Mouse (Mus musculus) heart, adult 9 months (tissue): ENCODE measurements around the gene Mup7.
"Not testable (repeated sequence)": the region's sequence is repeated elsewhere in the genome, so short reads cannot be mapped to it uniquely, and the experiment has no call there.

ENCODE experiments used
- DNase-seq, 2 experiments: peaks; one replicate each; pipeline ENCODE4 v3.0.0; 2022; ENCODE audit warnings: low spot score in 2 of 2

The Mup7 gene

DNA sequence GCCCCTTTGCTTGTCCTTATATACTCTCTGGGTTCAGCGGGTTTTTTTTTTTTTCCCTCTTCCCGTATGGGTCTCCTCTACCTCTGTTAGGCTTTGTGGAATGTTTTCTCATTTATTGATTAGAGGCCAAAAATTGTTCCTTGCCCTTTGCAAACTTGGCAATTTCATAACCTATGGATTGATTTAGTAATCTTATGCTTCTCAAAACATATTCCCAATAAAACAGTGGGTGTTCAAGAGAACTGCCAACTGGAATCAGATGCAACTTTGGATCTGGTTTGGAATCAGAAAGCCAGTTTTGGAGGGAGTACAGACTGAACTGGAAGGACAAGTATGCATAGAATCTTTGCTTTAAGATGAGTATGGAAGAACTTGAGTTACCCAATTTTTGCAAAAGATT is at the start of gene Mup7:
Mup7 (minus strand) TSS at position 101 of the 400 bp plus-strand sequence.
- not testable (repeated sequence) for DNase-seq

DNA sequence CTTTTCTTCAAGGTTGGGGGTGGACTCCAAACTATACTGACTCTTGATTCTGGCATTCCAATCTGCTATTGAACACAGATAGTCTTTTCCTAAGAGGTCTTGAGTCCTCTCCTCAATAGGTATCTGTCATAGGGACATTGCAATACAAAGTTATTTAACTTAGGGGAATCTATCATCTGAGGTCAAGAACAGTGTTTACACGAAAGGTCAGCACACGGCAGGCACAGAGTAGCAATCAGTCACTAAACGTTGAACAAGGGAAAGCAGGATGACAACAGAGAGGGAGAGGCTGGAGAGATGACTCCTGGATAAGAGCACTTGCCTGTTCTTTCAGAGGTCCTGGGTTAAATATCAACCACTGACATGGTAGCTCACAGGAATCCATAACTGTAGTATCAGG is 9.6 kb upstream of the Mup7 start:
- not testable (repeated sequence) for DNase-seq

DNA sequence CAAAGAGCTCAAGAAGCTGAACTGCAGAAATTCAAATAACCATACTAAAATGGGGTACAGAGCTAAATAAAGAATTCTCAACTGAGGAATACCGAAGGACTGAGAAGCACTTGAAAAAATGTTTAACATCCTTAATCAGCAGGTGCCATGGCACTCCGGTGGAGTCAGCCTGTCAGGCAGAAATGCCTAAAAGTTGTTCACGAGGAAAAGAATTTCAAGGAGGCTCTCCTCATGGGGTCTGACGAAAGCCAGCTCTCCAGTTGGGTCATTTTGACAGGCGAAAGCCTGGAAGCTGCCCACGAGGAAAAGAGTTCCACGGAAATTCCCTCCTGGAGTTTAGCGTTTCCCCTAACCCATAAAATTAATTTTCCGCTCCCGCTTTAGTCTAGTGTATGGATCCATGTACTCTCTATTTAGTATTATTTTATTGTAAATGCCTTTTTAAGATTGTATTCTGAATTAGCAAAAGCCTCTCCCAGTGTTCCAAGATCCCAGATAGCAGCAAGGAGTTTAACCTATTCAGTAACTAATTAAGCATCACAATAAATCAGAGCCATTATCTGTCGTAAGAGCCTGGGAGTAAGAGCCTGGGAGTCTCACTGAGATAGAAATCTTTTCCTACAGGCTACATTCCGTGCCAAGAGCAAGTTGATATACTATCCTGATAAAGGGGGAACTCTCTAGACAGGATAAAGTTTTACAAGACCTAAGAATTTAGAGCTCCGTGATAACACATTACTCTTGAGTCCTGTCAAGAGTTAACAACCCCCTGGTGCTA is 40.8 kb downstream of the Mup7 start:
- not testable (repeated sequence) for DNase-seq

GRCm38 (mm10) chr4:60020141-60020540 is 50.1 kb downstream of the Mup7 start:
- not testable (repeated sequence) for DNase-seq
